Mouse (Mus musculus): ENCODE results near the gene Gabpb1.

- TF ChIP-seq CTCF (IDR thresholded peaks at IDR 0.05; ENCODE audit: low read depth, low read length) (no peak), POLR2A (IDR thresholded peaks at IDR 0.05; ENCODE audit: insufficient read depth, low read length) (no peak), EP300 (IDR thresholded peaks at IDR 0.05; ENCODE audit: insufficient read depth, low read depth, low read length) (no peak)
Observed at GRCm38 (mm10) chr2:126600533-126600932, 75.6 kb downstream of the Gabpb1 start.

Measured in ES-Bruce4 (cell line).